Mouse (Mus musculus): ENCODE measurements at regions not wholly inside any gene's neighbourhood (a gene's known extent, or its start where the extent isn't known, plus 50 kb on each side); places are given as distances from the start of the nearest gene placed in this dataset.

GRCm38 (mm10) chrX:11632011-11632410 is 304.4 kb downstream of the H2al1j start:
- no peak for TF ChIP-seq CTCF (IDR thresholded peaks at IDR 0.05; ENCODE audit: insufficient read depth, low read depth, low read length)
- TF ChIP-seq POLR2A (IDR thresholded peaks at IDR 0.05; ENCODE audit: insufficient read depth, low read depth, low read length): no peak
